Mouse (Mus musculus): ENCODE measurements around the gene Tex2. TPM values are rescaled to one million over a fixed set of nuclear protein-coding genes. Genes with fewer than 3 reads are reported as not detected.
A peak's percentile ranks its signal among the peaks of the same experiment; 100 is the strongest.

Gene Tex2
- total RNA-seq, 2 experiments from 2014 or later, result 59.2 to 65.5 TPM

DNA sequence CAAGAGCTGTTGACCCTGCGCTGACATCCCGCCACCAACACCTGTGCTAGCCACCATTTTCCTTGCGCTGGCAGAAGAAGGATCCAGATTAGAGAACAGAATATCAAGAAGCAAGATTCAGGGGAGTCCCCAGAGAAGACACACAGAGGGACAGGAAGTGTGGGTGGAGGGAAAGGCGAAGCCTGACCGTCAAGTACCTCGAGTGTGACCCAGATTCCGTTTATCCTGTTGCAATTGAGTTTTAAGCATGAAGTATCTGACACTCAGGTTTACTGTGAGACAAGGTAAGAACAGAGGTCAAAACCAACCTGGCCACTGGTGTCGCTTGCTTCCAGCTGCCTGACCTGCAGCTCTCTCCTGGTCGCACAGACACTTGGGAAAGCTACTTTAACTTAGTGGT, 68.3 kb downstream of the Tex2 start:
- H3K27ac ChIP-seq, result no peak overlapping the region
- intact Hi-C loops (cut with DNase I), result no loop called here
- no peak for TF ChIP-seq CTCF (IDR thresholded peaks at IDR 0.05)
- H3K4me3 ChIP-seq, result no peak overlapping the region
- DNase-seq, result no peak

- H3K27ac ChIP-seq, result no peak overlapping the region
- no peak overlapping the region for H3K4me3 ChIP-seq
- TF ChIP-seq CTCF (IDR thresholded peaks at IDR 0.05), result no peak
- no peak for DNase-seq
- intact Hi-C loops (cut with DNase I), result no loop called here
These were observed 69.1 kb downstream of the Tex2 start for GRCm38 (mm10) chr11:106544133-106544532.

- H3K27ac ChIP-seq, result no peak overlapping the region
- no peak for TF ChIP-seq CTCF (IDR thresholded peaks at IDR 0.05)
- intact Hi-C loops (cut with DNase I), result no loop called here
- no peak for DNase-seq
- no peak overlapping the region for H3K4me3 ChIP-seq
These were observed 70.2 kb downstream of the Tex2 start for GRCm38 (mm10) chr11:106543006-106543405.

- Histone ChIP-seq H3K27ac (no peak overlapping the region), H3K4me3 (no peak overlapping the region)
- no peak for TF ChIP-seq CTCF (IDR thresholded peaks at IDR 0.05)
- intact Hi-C loops (cut with DNase I), result no loop called here
- DNase-seq, result no peak
These were observed 70.8 kb downstream of the Tex2 start for GRCm38 (mm10) chr11:106542385-106542784.

DNA sequence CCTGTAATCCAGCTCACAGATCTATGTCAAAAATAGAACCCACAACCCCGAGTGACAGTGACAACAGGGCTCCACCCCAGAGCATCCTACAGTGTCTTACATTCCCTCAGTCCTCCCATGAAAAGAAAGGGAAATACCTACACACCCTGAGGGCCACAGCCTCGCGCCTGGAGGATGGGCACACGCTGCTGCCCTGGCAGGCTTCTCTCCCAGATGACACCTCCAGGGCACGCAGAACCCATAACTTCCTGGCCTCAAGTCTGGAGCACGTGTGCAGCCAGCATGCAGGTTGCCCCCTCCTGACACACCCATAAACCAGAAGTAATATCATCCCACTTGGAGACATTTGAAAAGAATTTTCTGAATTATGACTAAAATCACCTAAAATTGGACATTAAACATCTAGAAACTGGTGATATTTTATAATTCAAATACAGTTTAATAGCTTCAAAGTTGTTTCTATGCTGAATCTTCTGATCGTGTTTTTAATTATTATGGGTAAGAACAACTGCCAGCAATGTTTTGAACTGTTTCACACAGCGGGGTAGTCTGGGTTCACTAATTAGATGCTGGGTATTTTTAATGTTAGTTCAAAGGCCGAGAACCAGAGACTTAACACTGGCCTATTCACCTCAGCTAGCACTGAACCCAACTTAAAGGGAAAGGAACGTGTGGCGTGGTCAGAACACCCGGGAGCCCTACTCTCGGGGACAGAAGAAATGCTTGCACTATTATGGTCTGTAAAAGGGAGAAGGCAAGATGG, 72.5 kb downstream of the Tex2 start:
- Histone ChIP-seq H3K27ac (no peak overlapping the region), H3K4me3 (no peak overlapping the region)
- no peak for DNase-seq
- no peak for TF ChIP-seq CTCF (IDR thresholded peaks at IDR 0.05)
- intact Hi-C loops (cut with DNase I), result no loop called here

DNA sequence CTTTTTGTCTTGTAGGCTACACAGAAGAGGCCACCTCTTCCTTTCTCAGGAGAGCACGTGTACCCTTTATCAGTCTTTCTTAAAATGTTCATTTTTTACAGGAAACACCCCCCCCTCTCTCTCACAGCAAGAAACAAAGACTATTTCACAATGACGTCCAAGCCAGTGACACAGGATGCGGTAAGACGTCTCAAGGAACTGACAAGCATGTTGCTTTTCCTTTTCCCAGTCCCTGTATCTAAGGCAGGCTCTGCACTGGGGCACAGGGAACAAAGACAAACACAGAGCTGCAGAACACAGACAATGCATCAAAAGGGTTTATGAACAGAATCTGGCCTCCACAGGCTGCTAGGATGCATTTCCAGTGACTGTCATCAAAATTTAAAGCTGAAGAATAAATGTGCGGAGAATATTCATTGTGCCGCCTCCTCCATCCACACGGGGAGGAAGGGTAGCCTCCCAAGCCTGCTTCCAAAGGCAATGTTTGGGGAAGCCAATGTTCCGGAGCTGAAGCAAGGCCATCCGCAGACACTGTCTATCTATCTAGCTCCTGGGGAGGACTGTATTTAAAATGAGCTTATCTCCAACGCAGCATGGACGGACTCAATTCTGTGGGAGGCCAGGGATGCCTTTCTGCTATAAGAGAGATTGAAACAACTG, 76.8 kb downstream of the Tex2 start:
- Histone ChIP-seq H3K27ac (no peak overlapping the region), H3K4me3 (no peak overlapping the region)
- TF ChIP-seq CTCF (IDR thresholded peaks at IDR 0.05), result no peak
- no peak for DNase-seq
- intact Hi-C loops (cut with DNase I), result loop anchor here (5.0 kb wide), 1 partner anchor 91 kb away; no protein-coding TSS in a partner anchor

DNA sequence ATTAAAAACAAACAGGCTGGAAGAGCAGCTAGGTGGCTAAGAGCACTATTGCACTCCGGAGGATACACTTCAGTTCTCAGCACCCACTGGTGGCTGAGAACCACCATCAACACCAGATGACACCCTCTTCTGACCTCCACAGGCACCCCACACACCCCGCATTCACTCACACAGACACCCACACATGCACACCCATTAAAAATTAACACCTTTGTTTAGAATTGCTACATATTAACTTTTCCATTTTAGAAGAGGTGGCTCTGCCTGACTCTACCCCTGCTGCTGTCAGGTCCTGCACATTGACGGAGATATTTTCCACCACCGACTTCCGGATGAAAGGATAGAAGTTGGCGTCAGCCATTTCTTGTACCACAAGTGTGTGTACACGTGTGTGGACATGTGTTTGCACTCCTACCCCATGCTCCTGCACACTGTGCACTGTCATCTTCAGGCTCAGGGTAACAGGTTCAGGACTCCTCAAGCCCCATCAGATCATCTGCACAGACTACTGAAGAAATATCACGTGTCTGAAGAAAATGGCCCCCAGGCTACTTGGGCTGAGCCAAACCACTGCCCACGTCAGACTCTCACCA, 77.5 kb downstream of the Tex2 start:
- no peak for DNase-seq
- TF ChIP-seq CTCF (IDR thresholded peaks at IDR 0.05), result no peak
- no peak overlapping the region for H3K27ac ChIP-seq
- no peak overlapping the region for H3K4me3 ChIP-seq
- intact Hi-C loops (cut with DNase I), result loop anchor here (5.0 kb wide), 1 partner anchor 92 kb away; no protein-coding TSS in a partner anchor

DNA sequence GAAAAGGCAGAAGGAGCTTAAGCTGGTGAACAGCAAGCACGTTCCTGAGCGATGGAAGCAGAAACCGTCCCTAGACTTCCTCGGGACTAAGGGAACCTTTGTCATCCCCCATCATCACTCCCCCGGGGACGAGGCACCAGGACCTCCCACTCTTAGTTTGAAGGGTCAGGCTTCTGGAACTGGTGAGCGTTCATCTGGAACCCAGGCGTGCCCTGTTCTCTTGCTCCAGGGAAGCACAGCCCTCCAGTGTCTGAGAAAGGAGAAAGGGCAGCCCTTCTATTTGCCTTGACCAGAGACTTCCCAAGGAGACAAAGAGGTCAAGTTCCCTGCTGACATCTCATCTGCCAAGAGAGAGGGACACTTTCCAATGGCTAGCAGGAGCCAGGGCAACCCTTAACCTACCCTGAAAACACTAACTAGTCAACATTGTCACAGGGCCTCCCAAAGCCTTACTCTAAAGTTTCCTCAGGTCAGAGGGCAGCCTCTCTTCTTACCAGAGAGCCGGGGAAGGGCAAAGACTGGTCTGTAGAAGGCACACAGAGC, 80.9 kb downstream of the Tex2 start:
- no peak for TF ChIP-seq CTCF (IDR thresholded peaks at IDR 0.05)
- no peak overlapping the region for H3K4me3 ChIP-seq
- DNase-seq, result no peak
- H3K27ac ChIP-seq, result peak overlapping the region; percentile 49; the same call in 1 of the 2 replicates
- intact Hi-C loops (cut with DNase I), result no loop called here

GRCm38 (mm10) chr11:106529786-106530185, 83.4 kb downstream of the Tex2 start:
- no peak for DNase-seq
- Histone ChIP-seq H3K27ac (no peak overlapping the region), H3K4me3 (no peak overlapping the region)
- no peak for TF ChIP-seq CTCF (IDR thresholded peaks at IDR 0.05)
- intact Hi-C loops (cut with DNase I), result no loop called here

DNA sequence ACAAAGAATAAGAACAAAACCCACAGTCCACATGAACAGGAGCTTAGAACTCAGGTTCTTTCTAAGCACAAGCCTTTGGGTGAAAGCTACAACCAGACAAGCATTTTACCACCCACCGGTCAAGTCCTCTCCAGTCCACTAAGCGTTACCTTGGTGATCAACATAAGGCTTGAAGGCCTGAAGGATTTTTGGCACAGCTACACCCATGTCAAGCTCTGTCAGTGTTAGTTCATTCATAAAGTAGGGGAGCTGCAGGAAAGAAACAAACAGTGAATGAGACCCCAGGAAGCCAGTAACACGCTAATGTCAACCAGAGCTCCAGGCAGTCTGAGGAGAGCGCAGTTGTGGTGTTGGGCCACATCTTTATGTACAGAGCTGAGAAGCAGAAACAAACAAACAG, 84.1 kb downstream of the Tex2 start:
- Histone ChIP-seq H3K4me3 (no peak overlapping the region), H3K27ac (no peak overlapping the region)
- no peak for DNase-seq
- no peak for TF ChIP-seq CTCF (IDR thresholded peaks at IDR 0.05)
- intact Hi-C loops (cut with DNase I), result no loop called here

GRCm38 (mm10) chr11:106527926-106528325, 85.3 kb downstream of the Tex2 start:
- Histone ChIP-seq H3K27ac (no peak overlapping the region), H3K4me3 (no peak overlapping the region)
- intact Hi-C loops (cut with DNase I), result no loop called here
- no peak for TF ChIP-seq CTCF (IDR thresholded peaks at IDR 0.05)
- no peak for DNase-seq

GRCm38 (mm10) chr11:106527147-106527821, 85.9 kb downstream of the Tex2 start:
- Histone ChIP-seq H3K4me3 (no peak overlapping the region), H3K27ac (no peak overlapping the region)
- no peak for TF ChIP-seq CTCF (IDR thresholded peaks at IDR 0.05)
- no peak for DNase-seq
- intact Hi-C loops (cut with DNase I), result no loop called here

Data from gastrocnemius, adult 2 months (tissue).